Mouse (Mus musculus) effector memory CD4-positive, alpha-beta T cell, adult 5 months (primary cell): Measurements from ENCODE around the gene Cd300ld5. TPM values are rescaled to one million over a fixed set of nuclear protein-coding genes. Genes with fewer than 3 reads are reported as not detected.

ENCODE experiments used
- polyA plus RNA-seq: library from polyadenylated mRNA; unstranded; fragments of 100-300 nt; shearing (Covaris generic); gene quantifications from one replicate; pipeline ENCODE4 v1.2.1, GENCODE M21; 2017

Cd300ld5 gene
- polyA plus RNA-seq: not detected

GRCm38 (mm10) chr11:115037669-115038068, at the start of gene Cd300ld5:
Gene Cd300ld5, minus strand, starts transcription at chr11:115037769.

GRCm38 (mm10) chr11:115062077-115062476, 24.5 kb upstream of the Cd300ld5 start, which contains the start of gene Cd300e:
Gene Cd300e, minus strand, starts transcription at chr11:115062177.

GRCm38 (mm10) chr11:115048259-115048658, 10.7 kb upstream of the Cd300ld5 start, which contains the start of gene Cd300ld3:
Gene Cd300ld3, minus strand, starts transcription at chr11:115048409.

GRCm38 (mm10) chr11:115026912-115027311, 10.7 kb downstream of the Cd300ld5 start, which contains the start of gene Cd300ld4:
Gene Cd300ld4, minus strand, starts transcription at chr11:115027012.

GRCm38 (mm10) chr11:115016093-115016492, 21.5 kb downstream of the Cd300ld5 start, which contains the start of gene Cd300ld2:
Gene Cd300ld2, minus strand, starts transcription at chr11:115016193.

GRCm38 (mm10) chr11:115001474-115002040, 36.0 kb downstream of the Cd300ld5 start, which contains the start of gene Cd300c2:
Gene Cd300c2, minus strand, starts transcription at chr11:115001880.

GRCm38 (mm10) chr11:114989793-114990192, 47.8 kb downstream of the Cd300ld5 start, which contains the start of gene Cd300ld:
Gene Cd300ld, minus strand, starts transcription at chr11:114989922.

Other genes starting within 250 kb of the Cd300ld5 start
- gene Btbd17, start 241.8 kb downstream of the Cd300ld5 start, polyA plus RNA-seq: 0.42 TPM
- gene Gpr142, start 238.8 kb downstream of the Cd300ld5 start, polyA plus RNA-seq: not detected
- gene Gprc5c, start 186.6 kb downstream of the Cd300ld5 start, polyA plus RNA-seq: not detected
- gene Cd300a, start 147.7 kb downstream of the Cd300ld5 start, polyA plus RNA-seq: 0.07 TPM
- not detected for gene Cd300lb, start 103.4 kb downstream of the Cd300ld5 start, polyA plus RNA-seq
- not detected for gene Cd300c, start 68.6 kb downstream of the Cd300ld5 start, polyA plus RNA-seq
- not detected for gene Cd300ld, start 47.8 kb downstream of the Cd300ld5 start, polyA plus RNA-seq
- gene Cd300c2, start 35.9 kb downstream of the Cd300ld5 start, polyA plus RNA-seq: not detected
- not detected for gene Cd300ld2, start 21.6 kb downstream of the Cd300ld5 start, polyA plus RNA-seq
- gene Cd300ld4, start 10.8 kb downstream of the Cd300ld5 start, polyA plus RNA-seq: not detected
- not detected for gene Cd300ld3, start 10.6 kb upstream of the Cd300ld5 start, polyA plus RNA-seq
- not detected for gene Cd300e, start 24.4 kb upstream of the Cd300ld5 start, polyA plus RNA-seq
- 73.7 TPM for gene Rab37, start 53.7 kb upstream of the Cd300ld5 start, polyA plus RNA-seq
- 0.52 TPM for gene Cd300lf, start 96.2 kb upstream of the Cd300ld5 start, polyA plus RNA-seq
- gene Slc9a3r1, start 125.6 kb upstream of the Cd300ld5 start, polyA plus RNA-seq: 179 TPM
- gene Tmem104, start 149.7 kb upstream of the Cd300ld5 start, polyA plus RNA-seq: 11.8 TPM
- 7.1 TPM for gene Nat9, start 150.1 kb upstream of the Cd300ld5 start, polyA plus RNA-seq
- gene Grin2c, start 229.5 kb upstream of the Cd300ld5 start, polyA plus RNA-seq: not detected
- 16.6 TPM for gene Fdxr, start 239.3 kb upstream of the Cd300ld5 start, polyA plus RNA-seq